Mouse (Mus musculus): ENCODE data around the gene 2010300C02Rik.
A peak's percentile ranks its signal among the peaks of the same experiment; 100 is the strongest.

Gene 2010300C02Rik

DNA sequence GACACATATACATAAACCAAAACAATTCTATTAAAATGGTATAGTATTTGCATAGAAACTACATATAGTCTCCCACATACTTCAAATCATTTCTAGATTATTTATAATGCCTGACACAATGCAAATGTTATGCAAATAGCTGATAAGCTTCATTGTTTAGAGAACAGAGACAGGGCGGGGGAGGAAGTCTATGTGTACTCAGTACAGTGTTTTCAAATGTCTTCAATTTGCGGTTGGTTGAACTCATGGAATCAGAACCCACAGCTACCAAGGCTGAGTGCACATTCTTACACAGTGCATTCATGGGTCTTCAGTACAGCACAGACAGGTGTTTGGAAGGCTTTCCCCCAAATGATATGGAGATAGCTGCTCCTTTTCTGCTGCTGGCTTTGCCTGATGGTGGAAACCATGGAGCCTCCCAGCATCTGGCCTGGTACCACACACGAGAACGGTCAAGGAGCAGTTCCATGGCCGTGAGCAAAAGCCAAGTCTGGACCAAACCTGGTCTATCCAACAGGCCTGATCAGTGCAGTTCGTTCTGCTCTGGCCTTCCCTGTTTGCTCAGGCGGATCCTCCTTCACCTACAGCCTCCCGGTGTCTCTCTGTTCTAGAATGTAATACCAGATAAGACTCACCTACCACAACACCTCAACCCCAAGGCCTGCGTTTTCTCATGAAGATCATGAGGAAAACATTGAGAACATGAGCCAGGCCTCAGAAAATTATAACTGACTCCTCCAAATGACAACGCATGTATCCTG is 8.1 kb downstream of the 2010300C02Rik start:
- peak in 1 of 2 experiments; percentile 2 for DNase-seq (ENCODE audit: low spot score in 2 of 2)

DNA sequence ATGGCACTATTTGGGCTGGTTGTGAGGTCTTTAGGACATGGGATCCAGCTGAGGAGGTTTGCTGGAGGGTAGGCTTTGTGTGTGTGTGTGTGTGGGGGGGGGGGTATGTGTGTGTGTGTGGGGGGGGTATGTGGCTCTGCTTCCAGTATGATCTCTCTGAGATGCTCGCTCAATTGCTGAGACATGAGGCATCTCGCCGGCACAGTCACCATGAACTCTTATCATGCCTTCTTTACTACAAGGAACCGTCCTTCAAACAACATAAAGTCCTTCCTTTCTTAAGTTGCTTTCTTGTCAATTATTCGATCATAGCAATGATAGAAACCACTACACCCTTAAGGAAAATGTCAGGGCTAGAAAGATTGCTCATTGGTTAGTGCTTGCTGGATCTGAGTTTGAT is 8.8 kb downstream of the 2010300C02Rik start:
- no peak for DNase-seq (ENCODE audit: low spot score in 2 of 2)

DNA sequence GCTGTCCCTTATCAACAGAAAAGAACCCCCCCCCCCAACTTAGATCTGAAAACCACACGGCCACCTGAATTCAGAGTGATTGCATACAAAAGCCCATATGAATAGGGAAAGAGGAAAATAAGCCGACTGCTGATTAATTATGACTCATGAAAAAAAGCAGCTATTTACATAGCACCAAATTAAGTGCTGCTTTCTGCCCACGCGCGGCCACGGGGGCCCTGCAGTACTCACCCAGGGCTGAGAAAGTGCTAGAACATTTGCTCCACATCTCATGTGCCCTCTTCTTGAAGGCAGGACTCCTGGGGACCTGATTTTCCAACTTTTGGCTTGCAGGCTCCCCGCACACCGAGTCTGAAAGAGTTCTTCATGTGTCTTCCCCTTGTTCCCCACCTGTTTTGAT is 10.1 kb downstream of the 2010300C02Rik start:
- no peak for DNase-seq (ENCODE audit: low spot score in 2 of 2)

DNA sequence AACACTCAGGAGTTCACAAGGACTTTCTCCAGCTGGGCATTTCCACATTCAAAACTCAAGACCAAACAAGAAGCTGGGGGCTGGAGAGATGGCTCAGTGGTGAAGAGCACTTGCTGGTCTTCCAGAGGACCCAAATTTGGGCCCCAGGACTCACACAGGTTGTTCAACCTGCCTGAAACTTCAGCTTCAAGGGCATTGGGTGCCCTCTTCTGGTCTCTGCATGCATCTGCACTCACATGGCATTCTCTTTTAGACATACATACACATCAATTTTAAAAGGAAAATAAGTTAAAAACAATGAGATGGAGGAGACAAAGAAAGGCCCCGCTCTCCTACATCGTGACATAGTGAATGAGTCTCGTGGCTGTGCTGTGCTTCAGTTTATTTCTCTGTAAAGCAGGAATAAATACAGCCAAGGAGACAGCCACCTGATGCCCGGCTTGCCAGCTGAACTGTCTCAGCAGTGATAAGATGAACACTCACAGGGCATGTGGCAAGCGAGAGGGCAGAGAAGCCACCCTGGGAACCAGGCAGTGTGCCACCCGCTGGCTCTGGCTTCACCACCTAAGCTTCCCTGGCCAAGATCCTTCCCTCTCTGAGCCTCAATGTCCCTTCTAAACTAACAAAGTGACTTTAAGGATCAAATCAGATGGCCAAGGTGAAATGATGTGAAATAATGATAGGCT is 11.5 kb downstream of the 2010300C02Rik start:
- no peak for DNase-seq (ENCODE audit: low spot score in 2 of 2)

DNA sequence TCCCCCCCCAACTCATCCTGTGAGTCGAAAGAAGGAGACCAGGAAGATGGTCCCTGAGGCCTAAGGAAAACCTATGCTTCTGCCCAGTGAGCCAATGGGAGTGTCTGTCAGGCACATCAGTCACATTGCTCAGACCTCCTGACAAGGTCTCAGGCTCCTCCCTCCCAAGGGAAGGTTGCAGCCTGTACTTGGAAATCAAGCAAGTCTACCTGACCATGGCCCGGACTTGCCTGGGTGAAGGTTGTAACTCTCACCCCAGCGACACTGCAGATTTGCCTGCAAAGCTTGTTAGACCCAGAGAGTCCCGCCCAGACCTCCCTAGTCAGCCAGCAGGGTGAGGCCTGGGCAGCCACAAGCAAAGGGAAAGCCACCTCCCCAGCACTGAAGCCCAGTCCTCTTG is 17.6 kb downstream of the 2010300C02Rik start:
- DNase-seq (ENCODE audit: low spot score in 2 of 2), result no peak

DNA sequence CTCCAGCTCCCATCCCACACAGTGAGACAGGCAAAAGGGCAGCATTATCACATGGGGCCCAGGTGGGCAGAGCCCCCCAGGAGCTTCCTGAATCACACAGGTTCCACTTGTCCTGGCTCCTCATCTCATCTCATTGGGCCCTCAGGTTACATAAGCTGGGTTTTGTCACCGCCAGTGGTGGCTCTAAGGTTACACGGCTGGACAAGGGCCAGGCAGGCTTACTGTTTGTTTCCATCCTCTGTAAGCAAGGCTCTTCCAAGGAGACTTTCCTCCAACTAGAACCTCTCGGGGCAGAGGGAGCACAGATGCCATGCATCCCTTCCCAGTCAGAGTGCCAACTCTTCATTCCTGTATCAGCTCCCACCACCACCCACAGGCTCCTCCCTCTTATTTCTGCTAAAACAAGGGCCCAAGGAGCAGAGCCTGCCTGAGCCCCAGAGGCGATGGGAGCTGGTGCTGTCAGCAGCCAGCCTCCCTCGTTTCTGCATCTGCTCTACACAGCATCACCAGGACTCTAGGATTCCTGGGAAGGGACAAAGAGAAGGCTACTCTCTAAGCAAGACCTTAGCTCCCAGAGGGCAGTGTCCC is 20.9 kb downstream of the 2010300C02Rik start:
- no peak for DNase-seq (ENCODE audit: low spot score in 2 of 2)

DNA sequence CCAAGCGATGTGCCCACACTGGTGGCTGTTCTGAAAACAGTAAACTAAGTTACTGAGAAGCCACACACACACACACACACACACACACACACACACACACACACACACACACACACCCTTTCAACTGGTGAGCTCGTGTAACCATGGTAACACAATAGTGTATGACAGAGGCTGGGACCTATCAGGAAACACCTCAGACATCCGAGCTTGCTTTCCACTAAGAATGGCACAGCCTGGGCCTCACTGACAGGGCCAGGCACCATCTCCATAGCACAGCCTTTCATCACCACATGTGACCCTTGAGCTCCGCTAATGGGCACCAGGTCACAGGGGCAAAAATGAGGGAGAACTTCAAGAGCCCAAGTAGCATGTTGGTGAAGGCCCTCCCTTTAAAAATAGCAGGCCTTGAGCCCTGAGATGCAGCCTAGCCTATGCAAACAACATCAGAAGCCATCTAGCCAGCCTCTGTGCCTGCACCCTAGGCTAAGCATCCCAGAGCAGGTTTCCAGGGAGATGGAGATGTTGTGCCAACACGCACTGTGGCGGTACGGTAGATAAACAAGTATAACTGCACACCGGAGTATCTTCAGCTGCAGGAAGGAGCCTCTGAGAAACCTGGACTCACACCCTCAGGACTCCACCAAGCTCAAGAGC is 21.6 kb downstream of the 2010300C02Rik start:
- DNase-seq (ENCODE audit: low spot score in 2 of 2), result no peak

DNA sequence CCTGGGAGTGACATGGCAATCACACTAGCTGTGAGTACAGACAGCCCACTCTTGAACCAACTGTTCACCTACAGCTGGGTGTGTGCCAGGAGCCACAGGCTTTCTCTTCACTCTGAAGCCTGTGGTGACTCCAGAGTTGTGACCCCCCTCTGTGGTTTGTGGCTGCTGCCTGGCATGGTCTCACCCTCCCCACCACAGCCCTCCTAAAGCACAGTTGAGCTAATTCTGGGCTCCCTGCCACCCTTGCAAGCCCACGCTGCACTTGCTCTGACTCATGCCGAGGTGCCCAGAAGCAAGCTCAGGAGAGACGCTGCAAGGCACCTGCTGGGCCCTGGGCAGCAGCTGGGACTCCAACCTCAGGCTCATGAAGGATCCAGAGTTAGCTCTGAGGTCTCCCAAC is 23.0 kb downstream of the 2010300C02Rik start:
- peak; percentile 84 to 87 for DNase-seq (ENCODE audit: low spot score in 2 of 2)

DNA sequence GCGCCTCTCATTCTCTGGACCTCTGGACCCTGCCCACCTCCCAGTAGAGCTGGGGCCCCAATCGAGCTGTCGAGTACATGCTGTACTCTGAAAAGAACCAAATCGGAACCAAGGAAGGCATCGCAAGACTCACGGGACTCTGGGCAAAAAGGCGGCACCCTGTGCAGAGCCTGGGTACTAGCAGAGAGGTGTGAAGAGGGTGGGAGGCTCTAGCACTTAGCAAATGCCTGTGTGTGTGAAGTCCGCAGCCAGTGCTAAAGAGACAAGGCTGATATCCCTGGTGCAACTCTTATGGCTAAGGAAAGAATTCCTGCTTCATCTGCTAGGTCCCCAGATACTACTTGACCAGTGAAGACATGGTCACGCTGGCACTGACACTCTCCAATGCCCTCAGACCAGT is 24.2 kb downstream of the 2010300C02Rik start:
- DNase-seq (ENCODE audit: low spot score in 2 of 2), result no peak

DNA sequence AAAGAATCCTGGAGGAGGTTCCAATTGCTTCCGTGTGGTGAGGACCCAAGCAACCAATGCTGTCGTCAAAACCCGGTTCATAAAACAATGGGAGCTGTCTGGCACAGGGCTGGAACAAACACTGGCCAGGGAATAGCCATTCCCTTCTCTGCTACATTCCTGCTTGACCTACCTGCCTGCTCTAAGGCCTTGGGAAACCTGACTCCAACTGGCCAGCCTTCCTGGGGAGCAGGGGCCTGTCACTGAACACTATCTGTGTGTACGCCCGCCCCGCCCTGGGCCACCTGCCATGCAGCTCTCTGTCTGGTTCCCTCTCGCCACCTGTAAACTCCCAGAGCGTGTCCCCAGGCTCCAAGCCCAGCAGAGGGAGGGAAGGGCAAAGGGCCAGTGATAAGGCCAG is 25.5 kb downstream of the 2010300C02Rik start:
- DNase-seq (ENCODE audit: low spot score in 2 of 2), result no peak

DNA sequence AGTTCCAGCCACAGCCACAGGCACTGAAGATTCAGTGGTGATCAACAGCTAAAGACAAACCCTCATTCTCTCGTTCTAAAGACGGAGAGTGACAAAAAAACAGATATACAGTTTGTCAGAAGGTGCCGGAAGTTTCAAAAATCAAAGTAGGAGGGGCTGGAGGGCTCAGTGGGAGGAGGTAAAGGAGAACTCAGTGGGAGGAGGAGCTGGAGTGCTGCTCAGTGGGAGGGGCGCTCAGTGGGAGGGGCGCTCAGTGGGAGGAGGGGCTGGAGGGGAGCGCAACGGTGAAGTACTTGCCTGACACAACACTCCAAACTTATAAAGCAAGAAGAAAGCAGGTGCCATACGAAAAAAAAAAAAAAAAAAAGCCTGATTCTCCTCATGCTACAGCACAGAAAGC is 28.7 kb downstream of the 2010300C02Rik start:
- no peak for DNase-seq (ENCODE audit: low spot score in 2 of 2)

DNA sequence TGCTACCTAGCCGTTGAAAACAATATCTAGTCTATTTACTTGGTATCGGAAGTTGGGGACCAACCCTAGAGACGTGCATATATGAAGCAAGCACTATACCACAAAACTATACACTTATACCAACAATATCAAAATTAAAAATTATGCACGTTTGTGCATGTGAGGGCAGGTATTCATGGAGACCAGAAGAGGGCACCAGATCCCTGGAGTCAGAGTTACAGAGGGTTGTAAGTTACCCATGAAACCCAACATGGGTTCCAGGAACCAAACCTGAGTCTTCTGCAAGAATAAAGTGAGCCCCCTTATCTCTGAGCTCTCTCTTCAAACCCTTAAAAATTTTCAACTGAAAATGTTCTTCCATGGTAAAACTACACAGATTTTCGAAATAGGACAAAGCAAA is 29.2 kb downstream of the 2010300C02Rik start:
- no peak for DNase-seq (ENCODE audit: low spot score in 2 of 2)

DNA sequence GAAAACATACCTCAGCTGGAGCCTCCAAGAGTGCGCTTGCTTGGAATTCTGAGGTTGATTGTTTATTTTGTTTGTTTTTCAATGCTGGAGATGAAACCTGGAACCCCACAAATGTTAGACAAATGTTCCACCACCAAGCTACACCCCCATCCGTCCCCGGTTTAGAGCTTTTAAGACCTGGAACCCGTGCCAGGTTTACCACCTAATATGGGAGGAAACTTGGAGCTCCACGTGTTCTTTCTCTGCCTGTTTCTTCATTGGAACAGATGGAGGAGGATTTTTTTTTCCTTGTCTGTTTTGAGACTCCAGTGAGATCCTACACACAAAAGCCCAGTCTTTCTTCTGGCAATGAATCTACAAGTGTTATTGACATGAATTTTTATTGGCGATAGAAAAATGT is 30.2 kb downstream of the 2010300C02Rik start:
- peak in 1 of 2 experiments; percentile 57 for DNase-seq (ENCODE audit: low spot score in 2 of 2)

DNA sequence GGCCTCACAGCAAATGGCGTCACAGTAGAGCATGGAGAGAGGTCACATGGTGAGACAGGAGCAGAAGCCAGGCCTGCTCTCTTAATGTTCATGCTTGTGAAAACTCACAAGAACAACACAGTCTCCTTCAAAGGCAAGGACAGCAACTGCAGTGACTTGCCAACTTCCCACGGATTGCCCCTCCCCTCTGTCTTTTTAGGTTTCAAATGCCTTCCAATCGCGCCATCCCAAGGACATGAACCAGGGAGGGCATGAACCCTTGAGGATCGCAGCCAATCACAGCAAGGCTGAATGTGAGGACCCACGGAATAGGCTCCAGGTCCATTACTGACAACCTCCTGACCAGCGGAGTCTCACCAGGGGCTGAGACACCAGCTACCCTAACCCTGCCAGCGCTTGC is 31.5 kb downstream of the 2010300C02Rik start:
- DNase-seq (ENCODE audit: low spot score in 2 of 2), result no peak

DNA sequence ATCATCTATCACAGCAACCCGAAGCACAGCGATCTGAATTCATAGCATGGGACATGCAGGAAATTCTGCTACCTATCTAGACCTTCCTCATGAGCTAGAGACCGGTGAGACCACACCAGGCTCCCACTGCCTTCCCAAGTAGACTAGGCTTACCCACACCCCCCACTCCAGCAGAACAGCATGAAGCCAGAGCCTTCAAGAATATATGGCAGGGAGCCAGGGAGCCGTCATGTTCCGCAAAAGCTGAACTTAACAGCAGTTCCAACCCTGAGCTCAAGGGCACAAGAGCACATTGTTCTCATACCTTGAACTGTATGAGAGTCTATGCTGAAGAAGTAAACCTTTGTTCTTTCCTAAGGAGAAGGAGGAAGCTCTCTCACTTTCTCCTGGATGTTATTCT is 32.4 kb downstream of the 2010300C02Rik start:
- no peak for DNase-seq (ENCODE audit: low spot score in 2 of 2)

DNA sequence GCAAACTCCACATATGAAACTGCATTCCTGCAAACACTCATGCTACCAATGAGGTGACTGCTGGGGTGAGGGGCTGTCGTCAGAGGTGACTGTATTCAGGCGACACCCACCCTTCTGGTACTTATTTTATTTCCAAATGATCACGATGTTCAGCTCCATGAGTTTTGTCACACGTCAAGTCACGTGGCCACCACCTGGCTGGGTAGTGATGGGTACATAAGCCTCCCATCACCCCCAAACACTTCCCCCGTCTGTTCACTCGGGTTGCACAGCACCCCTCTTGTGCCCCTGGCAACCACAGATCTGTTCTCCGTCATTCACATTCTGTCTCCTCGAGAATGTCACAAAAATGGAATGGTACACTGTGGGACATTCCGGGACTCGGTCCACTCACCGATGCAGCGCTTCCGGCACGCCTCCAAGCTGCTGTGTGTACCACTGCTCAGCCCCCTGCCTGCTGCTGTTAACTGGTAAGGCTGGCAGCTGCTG is 32.9 kb downstream of the 2010300C02Rik start:
- DNase-seq (ENCODE audit: low spot score in 2 of 2), result peak; percentile 72 to 76

DNA sequence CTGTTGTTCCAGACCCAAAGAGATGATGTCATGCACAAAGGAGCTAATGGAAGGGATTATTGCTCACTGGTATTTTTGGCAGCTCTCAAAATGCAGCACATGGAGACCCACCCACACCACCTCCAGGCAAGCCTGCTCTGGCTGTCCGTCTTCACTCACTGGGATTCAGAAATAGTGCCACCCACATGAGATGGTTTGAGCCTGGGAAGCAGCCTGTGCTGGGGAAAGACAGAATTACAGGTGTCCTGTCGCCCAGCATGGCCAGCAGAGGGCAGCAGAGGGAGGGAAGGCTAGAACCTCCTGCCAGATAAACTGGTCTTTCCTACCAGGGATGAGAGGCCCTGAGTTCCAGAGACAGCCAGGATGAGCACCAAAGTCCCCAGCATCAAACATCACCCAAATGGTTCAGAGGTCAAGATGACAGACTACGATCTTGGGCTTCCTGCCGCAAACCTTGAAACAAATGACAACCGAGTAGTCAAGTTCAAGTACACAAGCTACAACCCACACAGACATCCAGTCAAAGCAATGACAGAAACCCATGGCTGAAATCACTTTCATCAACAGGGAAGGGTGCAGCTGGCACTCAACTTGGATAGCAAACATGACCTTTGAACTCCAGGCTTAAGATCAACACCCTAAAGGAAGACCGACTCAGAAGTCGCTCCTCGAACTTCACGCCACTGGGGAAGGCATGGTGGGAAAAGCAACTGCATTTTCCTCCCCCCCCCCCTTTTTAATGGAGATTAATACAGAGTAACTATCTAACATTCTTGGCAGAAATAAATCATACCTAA is 41.4 kb downstream of the 2010300C02Rik start:
- peak; percentile 93 to 96 for DNase-seq (ENCODE audit: low spot score in 2 of 2)

DNA sequence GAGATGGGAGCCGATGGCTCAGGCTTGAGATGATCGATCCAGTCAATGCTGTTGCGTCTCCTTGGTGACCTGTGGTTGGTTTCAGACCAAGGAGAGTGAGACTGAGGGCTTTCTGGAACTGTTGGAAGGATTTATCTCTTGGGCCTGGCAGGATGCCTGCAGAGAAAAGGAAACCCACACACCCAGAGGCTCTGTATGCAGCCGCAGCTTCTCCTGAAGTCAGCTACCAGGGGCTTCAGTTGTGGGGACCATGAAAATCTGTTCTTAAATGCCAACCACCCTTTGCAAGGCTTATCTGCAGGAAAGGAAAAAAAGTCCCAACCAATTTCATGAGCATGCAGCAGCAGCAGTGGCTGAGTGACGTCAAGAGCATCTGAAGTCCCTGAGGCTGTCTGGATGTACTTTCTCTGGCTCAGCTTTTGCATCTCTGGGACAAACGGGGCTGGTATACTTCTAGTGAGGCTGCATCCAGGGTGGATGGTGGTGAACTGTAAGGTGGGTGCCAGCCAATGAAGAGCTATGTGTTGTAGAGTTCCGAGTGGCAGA is 42.8 kb downstream of the 2010300C02Rik start:
- DNase-seq (ENCODE audit: low spot score in 2 of 2), result peak in 1 of 2 experiments; percentile 46

DNA sequence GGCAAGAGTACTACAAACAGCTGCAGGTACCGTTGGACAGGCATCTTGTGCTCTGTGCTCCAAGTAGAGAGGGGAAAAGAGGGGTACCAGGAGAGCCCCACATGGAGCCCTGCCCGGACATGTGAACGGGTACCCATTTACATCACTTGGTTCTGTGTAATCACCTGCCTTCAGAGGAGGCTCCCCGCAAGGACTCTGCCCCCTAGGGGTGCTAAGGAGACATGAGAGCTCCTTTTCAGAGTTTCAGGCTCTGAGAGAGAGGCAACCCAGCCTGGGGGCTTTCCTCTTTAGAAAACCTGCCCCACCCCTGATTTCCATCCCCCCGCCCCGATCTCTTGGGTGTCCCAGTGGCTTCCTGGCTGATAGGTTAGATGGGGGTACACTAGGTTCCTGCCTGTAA is 44.4 kb downstream of the 2010300C02Rik start:
- no peak for DNase-seq (ENCODE audit: low spot score in 2 of 2)

DNA sequence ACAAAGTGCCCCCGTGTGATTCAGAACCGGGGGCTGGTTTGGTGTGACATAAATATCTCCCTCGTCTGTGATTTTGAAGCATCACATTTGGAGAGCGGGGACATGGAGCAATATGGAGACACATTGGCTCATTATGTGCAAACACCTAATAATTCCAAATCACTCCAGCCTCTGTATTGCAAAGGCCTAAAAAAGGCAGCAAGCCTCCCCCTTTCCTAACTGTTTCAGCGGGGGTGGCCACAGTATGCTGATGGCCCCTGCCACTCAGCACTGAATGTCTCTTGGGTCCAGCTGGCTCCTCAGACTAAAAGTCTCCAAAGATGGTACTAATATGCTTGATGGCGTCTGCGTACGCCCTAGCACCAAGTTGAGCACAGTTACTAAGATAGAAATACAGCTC is 45.6 kb downstream of the 2010300C02Rik start:
- peak in 1 of 2 experiments; percentile 52 for DNase-seq (ENCODE audit: low spot score in 2 of 2)

DNA sequence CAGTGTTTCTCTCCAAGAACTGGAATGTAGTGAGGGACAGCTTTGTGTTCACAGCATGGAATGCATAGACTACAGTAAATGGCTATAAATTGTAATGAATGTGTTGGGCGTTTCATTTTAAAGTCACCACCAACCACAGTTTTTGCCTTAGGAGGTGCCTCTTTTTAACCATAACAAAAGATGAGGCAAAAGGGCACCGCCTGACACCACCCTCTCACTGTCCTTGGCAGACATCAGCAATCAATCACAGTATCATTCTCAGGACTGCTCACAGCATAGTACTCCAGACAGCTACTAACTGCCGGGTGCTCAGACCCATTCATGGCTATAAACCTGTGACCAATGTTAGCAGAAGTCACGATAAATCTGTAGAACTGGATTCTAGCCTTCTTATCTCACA is 48.6 kb downstream of the 2010300C02Rik start:
- DNase-seq (ENCODE audit: low spot score in 2 of 2), result no peak
